Mouse (Mus musculus) bone marrow, adult 2 months (tissue): ENCODE results near the gene Gabrb1.

Experiments
- CTCF ChIP-seq: fragments of 200-500 bp; IDR thresholded peaks from 2 replicates; pipeline ENCODE4 v1.5.1; 2011; ENCODE audit warnings: low read length, control low read depth; ENCODE audit not compliant: control insufficient read depth, insufficient read depth
- POLR2A ChIP-seq: fragments of 200-500 bp; IDR thresholded peaks from 2 replicates; pipeline ENCODE4 v1.6.1; 2011; ENCODE audit warnings: low read depth, mild to moderate bottlenecking, control low read depth, low read length, borderline replicate concordance; ENCODE audit not compliant: control insufficient read depth

DNA sequence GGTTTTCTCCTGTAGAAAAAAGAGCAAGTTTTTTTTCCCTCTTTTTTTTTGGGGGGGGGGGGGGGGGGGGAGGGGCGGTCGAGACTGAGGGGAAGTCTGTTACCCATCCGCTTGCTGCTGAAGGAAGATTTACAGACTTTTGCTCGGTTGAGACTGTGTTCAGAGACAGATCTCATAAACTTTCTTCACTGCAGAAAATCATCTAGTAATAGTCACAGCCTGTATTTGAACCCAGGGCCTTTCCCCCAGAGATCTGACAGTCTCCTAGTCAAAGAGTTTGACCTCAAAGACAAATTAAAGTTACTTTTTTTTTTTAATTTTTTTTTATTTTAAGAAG lies 510.3 kb downstream of the Gabrb1 start:
- TF ChIP-seq POLR2A (no peak), CTCF (no peak)
